Mouse (Mus musculus) heart, postnatal 14 days (tissue): ENCODE measurements around the gene Rtl1. TPM values are rescaled to one million over a fixed set of nuclear protein-coding genes. Genes with fewer than 3 reads are reported as not detected.

Experiments
- microRNA-seq, 2 experiments: library from miRNA; unstranded; fragments of <30 nt; microRNA quantifications; one replicate each; pipeline ENCODE4 v1.2.0; 2021 to 2022
- total RNA-seq, 2 experiments: library from RNA; stranded (reverse); gene quantifications; 2 replicates each; pipeline ENCODE4 v1.2.3; 2021

Rtl1 gene
- total RNA-seq, 2 experiments from 2014 or later, result 0.20 to 0.36 TPM

Small RNA genes within 50 kb of the gene (microRNA-seq; reads per million reads assigned to microRNA genes)
- 0 reads per million in 2 experiments for gene Gm23912
- 3.0 to 95.9 reads per million in 2 experiments for gene Mir1188
- 5,046 to 68,555 reads per million in 2 experiments for gene Mir127
- 0 reads per million in 2 experiments for gene Mir136
- 0 reads per million in 2 experiments for gene Mir1906-1
- gene Mir3070a, result 0.54 to 22.8 reads per million in 2 experiments
- 0.27 to 25.4 reads per million in 2 experiments for gene Mir3070b
- 0 reads per million in 2 experiments for gene Mir3071
- gene Mir337, result 0 reads per million in 2 experiments
- gene Mir341, result 84.1 to 1,444 reads per million in 2 experiments
- gene Mir3544, result 0 reads per million in 2 experiments
- gene Mir370, result 46.0 to 2,101 reads per million in 2 experiments
- 520 to 1,644 reads per million in 2 experiments for gene Mir431
- 0 reads per million in 2 experiments for gene Mir432
- gene Mir433, result 571 to 21,485 reads per million in 2 experiments
- gene Mir434, result 308 to 3,064 reads per million in 2 experiments
- gene Mir493, result 43.3 to 106 reads per million in 2 experiments
- 148 to 1,226 reads per million in 2 experiments for gene Mir540
- 39.5 to 245 reads per million in 2 experiments for gene Mir665
- gene Mir673, result 52.1 to 1,100 reads per million in 2 experiments
- gene Mir770, result 311 to 18,745 reads per million in 2 experiments

Other genes with a start within 250 kb of the Rtl1 start
- gene Dlk1, start 147.5 kb downstream of the Rtl1 start, total RNA-seq, result 1 to 10 TPM; 2.7 to 3.1 TPM